Mouse (Mus musculus) cortical plate, adult 2 months (tissue): ENCODE data around the gene Wnt7a.

Experiments used
- CTCF ChIP-seq: fragments of 200-500 bp; IDR thresholded peaks from 2 replicates; pipeline ENCODE4 v1.5.1; 2011; ENCODE audit warnings: mild to moderate bottlenecking, control low read depth, low read length; ENCODE audit not compliant: insufficient read depth; ENCODE audit errors: extremely low read depth
- POLR2A ChIP-seq: fragments of 200-500 bp; IDR thresholded peaks from 2 replicates; pipeline ENCODE4 v1.6.1; 2011; ENCODE audit warnings: mild to moderate bottlenecking, low read length, control low read depth; ENCODE audit not compliant: insufficient read depth; ENCODE audit errors: extremely low read depth

- TF ChIP-seq POLR2A (no peak), CTCF (no peak)
Observed at GRCm38 (mm10) chr6:91408616-91409015, 2.5 kb downstream of the Wnt7a start.
